Mouse (Mus musculus): ENCODE measurements around the gene Gm21988. TPM values are rescaled to one million over a fixed set of nuclear protein-coding genes. Genes with fewer than 3 reads are reported as not detected.

Gene Gm21988
- polyA plus RNA-seq (2015; fragmentation: Nextera tagmentation; extraction: Ambion mirVana) = 5.2 and 5.3 TPM in 2 replicates

DNA sequence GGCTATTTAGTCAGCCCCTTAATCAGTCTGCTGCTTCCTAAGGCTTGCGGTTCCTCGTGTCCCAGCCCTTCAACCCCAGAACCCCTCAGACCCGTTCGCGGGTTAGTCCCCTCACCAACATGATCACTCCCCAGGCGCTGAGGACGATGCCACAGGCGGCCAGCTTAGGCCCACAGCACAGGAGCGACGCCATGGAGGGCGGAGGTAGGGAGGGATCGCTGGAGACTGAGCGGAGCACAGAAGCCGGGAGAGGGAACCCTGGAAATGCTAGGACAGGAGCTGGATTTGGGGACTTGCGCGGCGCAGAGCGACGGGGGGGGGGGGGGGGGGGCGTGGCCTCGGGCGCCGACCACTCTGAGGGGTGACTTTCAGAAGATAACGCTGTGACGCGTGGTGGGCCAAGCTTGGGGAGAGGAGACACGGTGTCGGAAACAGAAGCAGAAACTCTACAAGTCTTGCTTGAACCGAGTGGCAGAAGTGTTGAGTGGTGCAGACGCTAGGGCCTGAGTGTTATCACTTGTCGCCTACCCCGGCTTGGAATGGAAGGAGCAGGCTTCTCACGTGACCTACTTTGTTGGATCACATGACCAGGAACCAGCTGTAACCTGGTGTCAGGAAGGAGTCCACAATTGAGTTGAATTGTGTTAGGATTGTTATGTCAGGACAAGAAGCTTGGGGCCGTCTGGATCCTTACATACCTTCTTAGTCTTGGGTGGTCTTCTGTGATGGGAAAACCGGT is at the start of gene Gm21988, which contains the start of gene Rnasek:
TSS of gene Gm21988 (minus strand) at position 290 of the 739 bp plus-strand sequence.
TSS of gene Rnasek (minus strand) at position 302 of the 739 bp plus-strand sequence.
- WGBS (ENCODE audit: insufficient replicate concordance) = under 1% methylated on average over 32 of the region's 35 CpGs
- H3K9ac ChIP-seq = peak within 1 kb of the TSS; percentile 96
- H3K4me2 ChIP-seq = peak within 1 kb of the TSS; percentile 92
- H3K4me3 ChIP-seq (replicated peaks) = peak within 1 kb of the TSS; percentile 93
- H3K27ac ChIP-seq (replicated peaks) = peak within 1 kb of the TSS; percentile 96
- peak; percentile 13 for ATAC-seq (ENCODE audit: insufficient read depth)
- H3K4me1 ChIP-seq (replicated peaks) = peaks cover 48% of the 10 kb centered on the region
- no peaks in the 10 kb centered on the region for H3K9me3 ChIP-seq (replicated peaks)
- H3K27me3 ChIP-seq = peaks cover 4% of the 10 kb centered on the region
- H3K36me3 ChIP-seq (replicated peaks) = peaks cover 15% of the 10 kb centered on the region

DNA sequence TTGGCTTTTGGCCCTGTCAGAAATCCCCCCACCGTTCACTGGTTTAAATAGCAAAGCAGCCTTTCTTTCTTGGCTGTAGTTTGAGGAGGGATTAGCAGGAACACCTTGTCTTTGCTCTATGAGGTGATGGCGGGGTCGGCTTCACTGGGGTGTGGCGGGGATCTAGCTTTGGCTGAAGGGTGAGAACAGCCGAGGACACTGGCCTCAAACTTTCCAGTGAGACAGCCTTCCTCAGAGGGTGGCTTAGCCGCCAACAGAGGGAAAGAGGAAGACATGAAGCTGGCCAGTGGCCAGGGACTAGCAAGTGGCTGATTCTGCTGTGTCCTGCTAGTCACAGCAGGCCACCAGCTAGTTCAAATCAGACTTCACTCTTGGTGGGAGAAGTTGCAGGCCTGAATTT is 49.6 kb upstream of the Gm21988 start:
- H3K27me3 ChIP-seq = peaks cover 6% of the 10 kb centered on the region
- H3K4me1 ChIP-seq (replicated peaks) = no peaks in the 10 kb centered on the region
- H3K9ac ChIP-seq = no peak overlapping the region
- no peak overlapping the region for H3K4me3 ChIP-seq (replicated peaks)
- H3K9me3 ChIP-seq (replicated peaks) = no peaks in the 10 kb centered on the region
- ATAC-seq (ENCODE audit: insufficient read depth) = no peak
- WGBS (ENCODE audit: insufficient replicate concordance) = 39% methylated on average over 6 of the region's 6 CpGs
- H3K27ac ChIP-seq (replicated peaks) = no peak overlapping the region
- H3K4me2 ChIP-seq = no peak overlapping the region
- H3K36me3 ChIP-seq (replicated peaks) = no peaks in the 10 kb centered on the region

DNA sequence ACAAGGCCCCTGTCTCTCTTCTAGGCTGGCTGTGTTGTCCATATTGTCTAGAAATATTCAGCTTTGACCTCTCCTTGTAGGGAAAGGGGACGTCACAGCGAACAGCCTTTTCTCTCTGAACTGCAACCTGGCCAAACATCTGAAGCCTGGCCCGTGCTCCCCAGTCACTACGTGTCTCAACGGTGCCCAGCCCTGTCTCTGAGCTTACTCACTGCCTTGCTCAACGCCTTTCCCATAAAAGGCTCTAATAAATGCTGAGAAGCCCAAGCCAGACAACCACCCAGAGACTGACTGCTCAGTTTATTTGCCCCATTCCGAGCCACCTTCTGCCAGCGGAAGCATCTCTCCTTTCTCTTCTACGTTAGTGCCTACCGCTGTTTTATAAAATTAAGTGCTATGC is 48.5 kb upstream of the Gm21988 start:
- 73% methylated on average over 10 of the region's 10 CpGs for WGBS (ENCODE audit: insufficient replicate concordance)
- Histone ChIP-seq H3K27ac (replicated peaks) (no peak overlapping the region), H3K9ac (no peak overlapping the region), H3K4me2 (no peak overlapping the region), H3K9me3 (replicated peaks) (no peaks in the 10 kb centered on the region), H3K27me3 (peaks cover 6% of the 10 kb centered on the region), H3K4me3 (replicated peaks) (no peak overlapping the region), H3K36me3 (replicated peaks) (no peaks in the 10 kb centered on the region), H3K4me1 (replicated peaks) (no peaks in the 10 kb centered on the region)
- ATAC-seq (ENCODE audit: insufficient read depth) = no peak

DNA sequence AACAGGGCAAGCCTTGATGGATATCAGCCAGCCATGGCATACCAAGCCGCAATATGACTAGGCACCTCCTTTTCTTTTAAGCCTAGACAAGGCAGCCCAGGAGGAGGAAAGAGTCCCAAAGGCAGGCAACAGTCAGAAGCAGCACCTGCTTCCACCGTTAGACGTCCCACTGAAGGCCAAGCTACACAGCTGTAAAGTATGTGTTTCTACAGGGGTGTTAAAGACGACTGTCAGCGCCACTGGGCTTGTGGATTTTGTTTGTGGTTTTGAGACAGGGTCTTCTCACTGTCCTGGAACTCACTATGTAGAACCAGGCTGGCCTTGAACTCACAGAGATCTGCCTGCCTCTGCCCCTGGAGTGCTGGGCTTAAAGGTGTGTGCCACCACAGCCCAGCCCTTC is 46.1 kb upstream of the Gm21988 start:
- 52% methylated on average over 5 of the region's 5 CpGs for WGBS (ENCODE audit: insufficient replicate concordance)
- no peak for ATAC-seq (ENCODE audit: insufficient read depth)

DNA sequence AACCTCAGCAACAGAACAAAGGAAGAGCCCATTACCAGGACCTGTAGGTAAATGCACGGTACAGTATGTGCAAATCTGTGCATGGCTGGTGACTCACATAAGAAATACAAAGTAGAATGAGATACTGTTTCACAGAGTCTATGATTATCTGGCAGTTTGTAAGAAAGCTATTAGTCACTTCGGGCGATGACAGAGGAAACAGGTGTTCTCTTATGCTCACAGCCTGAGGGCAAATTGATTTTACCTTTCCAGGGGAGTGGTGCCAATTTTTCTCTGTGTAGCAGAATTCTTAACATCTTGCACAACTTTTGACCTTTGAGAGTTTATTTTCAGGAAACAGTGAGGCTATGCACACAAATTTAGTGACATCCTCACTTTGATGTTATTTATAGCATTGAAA is 45.1 kb upstream of the Gm21988 start:
- H3K27ac ChIP-seq (replicated peaks) = no peak overlapping the region
- H3K9me3 ChIP-seq (replicated peaks) = no peaks in the 10 kb centered on the region
- no peaks in the 10 kb centered on the region for H3K36me3 ChIP-seq (replicated peaks)
- H3K9ac ChIP-seq = no peak overlapping the region
- no peak overlapping the region for H3K4me2 ChIP-seq
- peaks cover 6% of the 10 kb centered on the region for H3K27me3 ChIP-seq
- no peaks in the 10 kb centered on the region for H3K4me1 ChIP-seq (replicated peaks)
- no peak for ATAC-seq (ENCODE audit: insufficient read depth)
- WGBS (ENCODE audit: insufficient replicate concordance) = 41% methylated on average over 3 of the region's 3 CpGs
- no peak overlapping the region for H3K4me3 ChIP-seq (replicated peaks)

More for the DNA sequence above, 46.1 kb upstream of the Gm21988 start:
- H3K27me3 ChIP-seq = peaks cover 6% of the 10 kb centered on the region
- no peak overlapping the region for H3K4me2 ChIP-seq
- H3K9ac ChIP-seq = no peak overlapping the region
- no peaks in the 10 kb centered on the region for H3K36me3 ChIP-seq (replicated peaks)
- no peak overlapping the region for H3K27ac ChIP-seq (replicated peaks)
- no peaks in the 10 kb centered on the region for H3K4me1 ChIP-seq (replicated peaks)
- no peaks in the 10 kb centered on the region for H3K9me3 ChIP-seq (replicated peaks)
- no peak overlapping the region for H3K4me3 ChIP-seq (replicated peaks)

DNA sequence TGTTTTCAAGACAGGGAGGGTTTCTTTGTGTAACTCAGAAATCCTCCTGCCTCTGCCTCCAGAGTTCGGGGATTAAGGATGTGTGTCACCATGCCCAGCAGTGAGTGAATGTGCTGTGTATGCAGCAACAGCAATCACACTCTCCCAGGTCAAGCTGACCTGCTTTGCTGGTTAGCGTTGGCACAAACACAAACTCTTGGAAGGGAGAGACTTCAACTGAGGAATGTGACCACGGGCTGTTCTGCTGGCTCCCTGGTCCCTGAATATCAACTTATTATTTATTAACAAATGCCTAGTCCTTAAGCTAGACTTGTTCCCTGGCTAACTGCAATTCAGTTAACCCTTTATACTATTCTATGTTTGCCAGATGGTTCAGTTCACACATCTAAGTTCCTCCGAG is 44.0 kb upstream of the Gm21988 start:
- H3K4me1 ChIP-seq (replicated peaks) = no peaks in the 10 kb centered on the region
- no peaks in the 10 kb centered on the region for H3K36me3 ChIP-seq (replicated peaks)
- peaks cover 6% of the 10 kb centered on the region for H3K27me3 ChIP-seq
- H3K4me3 ChIP-seq (replicated peaks) = no peak overlapping the region
- no peak overlapping the region for H3K4me2 ChIP-seq
- 65% methylated on average over 4 of the region's 4 CpGs for WGBS (ENCODE audit: insufficient replicate concordance)
- H3K27ac ChIP-seq (replicated peaks) = no peak overlapping the region
- H3K9ac ChIP-seq = no peak overlapping the region
- no peaks in the 10 kb centered on the region for H3K9me3 ChIP-seq (replicated peaks)
- ATAC-seq (ENCODE audit: insufficient read depth) = no peak

DNA sequence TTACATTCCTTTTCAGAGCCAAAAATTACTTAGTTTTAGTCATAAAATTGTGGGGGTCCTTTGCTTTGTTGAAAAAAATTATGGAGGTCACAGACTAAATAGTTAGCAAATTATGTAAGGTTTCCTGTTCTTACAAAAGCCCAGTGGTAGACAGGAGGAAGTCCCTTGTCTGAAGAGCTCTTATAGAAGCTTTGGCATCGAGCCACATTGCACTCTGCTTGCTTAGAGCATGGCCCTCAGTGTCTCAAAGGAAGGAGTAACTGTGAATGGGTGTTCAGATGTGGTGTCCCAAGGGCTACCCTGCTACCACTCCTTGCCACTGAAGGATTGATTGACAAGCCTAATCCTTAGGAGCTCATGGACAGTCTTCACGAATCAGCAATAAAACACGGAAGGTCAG is 40.8 kb upstream of the Gm21988 start:
- Histone ChIP-seq H3K36me3 (replicated peaks) (no peaks in the 10 kb centered on the region), H3K4me2 (no peak overlapping the region), H3K4me3 (replicated peaks) (no peak overlapping the region), H3K4me1 (replicated peaks) (no peaks in the 10 kb centered on the region), H3K27ac (replicated peaks) (no peak overlapping the region), H3K9ac (no peak overlapping the region), H3K9me3 (replicated peaks) (no peaks in the 10 kb centered on the region), H3K27me3 (no peaks in the 10 kb centered on the region)
- ATAC-seq (ENCODE audit: insufficient read depth) = no peak
- WGBS (ENCODE audit: insufficient replicate concordance) = 31% methylated on average over 3 of the region's 3 CpGs

DNA sequence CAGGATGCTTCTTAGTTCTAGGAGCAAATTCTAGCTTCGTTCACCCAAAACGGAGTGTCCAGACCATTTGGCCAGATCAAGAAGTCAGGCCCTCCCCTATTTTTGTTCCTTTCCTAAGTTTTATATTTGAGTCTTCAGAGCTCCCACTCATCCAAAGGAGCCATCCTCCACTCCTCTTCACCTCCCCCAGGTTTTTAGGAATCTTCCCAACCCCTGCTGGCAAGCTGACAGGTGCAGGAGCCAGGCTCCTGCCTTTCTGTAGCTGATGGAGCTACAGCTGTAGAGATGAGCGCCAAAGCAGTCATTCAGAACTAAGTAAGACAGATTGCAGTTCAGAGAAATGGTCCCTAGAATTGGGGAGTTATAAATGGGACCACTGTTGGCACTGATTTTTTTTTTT is 39.3 kb upstream of the Gm21988 start:
- H3K9me3 ChIP-seq (replicated peaks) = no peaks in the 10 kb centered on the region
- no peak overlapping the region for H3K27ac ChIP-seq (replicated peaks)
- H3K9ac ChIP-seq = no peak overlapping the region
- H3K36me3 ChIP-seq (replicated peaks) = no peaks in the 10 kb centered on the region
- H3K4me3 ChIP-seq (replicated peaks) = no peak overlapping the region
- no peaks in the 10 kb centered on the region for H3K4me1 ChIP-seq (replicated peaks)
- whole genome bisulfite sequencing (ENCODE audit: insufficient replicate concordance) = 61% methylated on average over 3 of the region's 3 CpGs
- no peaks in the 10 kb centered on the region for H3K27me3 ChIP-seq
- H3K4me2 ChIP-seq = no peak overlapping the region
- no peak for ATAC-seq (ENCODE audit: insufficient read depth)

DNA sequence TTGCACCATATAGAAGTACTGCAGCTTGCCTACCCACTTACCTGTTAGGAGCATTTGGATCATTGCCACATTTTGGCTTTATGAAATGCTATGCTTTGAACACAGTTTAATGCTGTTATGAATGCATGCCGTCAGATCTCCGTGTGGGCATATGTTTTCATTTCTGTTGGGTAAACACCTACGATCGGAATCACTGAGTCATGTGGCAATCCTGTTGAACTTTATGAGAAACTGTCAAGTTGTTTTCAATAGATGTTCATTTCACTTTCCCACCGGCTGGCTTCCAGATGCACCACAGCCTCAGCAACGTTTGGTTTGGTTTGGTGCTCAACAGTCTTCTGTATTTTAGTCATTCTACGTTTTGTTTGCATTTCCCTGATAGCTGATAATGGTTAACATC is 32.0 kb upstream of the Gm21988 start:
- Histone ChIP-seq H3K36me3 (replicated peaks) (no peaks in the 10 kb centered on the region), H3K27ac (replicated peaks) (no peak overlapping the region), H3K4me2 (no peak overlapping the region), H3K27me3 (no peaks in the 10 kb centered on the region), H3K4me3 (replicated peaks) (no peak overlapping the region), H3K9ac (no peak overlapping the region), H3K9me3 (replicated peaks) (no peaks in the 10 kb centered on the region), H3K4me1 (replicated peaks) (no peaks in the 10 kb centered on the region)
- WGBS (ENCODE audit: insufficient replicate concordance) = 65% methylated on average over 7 of the region's 7 CpGs
- ATAC-seq (ENCODE audit: insufficient read depth) = no peak

DNA sequence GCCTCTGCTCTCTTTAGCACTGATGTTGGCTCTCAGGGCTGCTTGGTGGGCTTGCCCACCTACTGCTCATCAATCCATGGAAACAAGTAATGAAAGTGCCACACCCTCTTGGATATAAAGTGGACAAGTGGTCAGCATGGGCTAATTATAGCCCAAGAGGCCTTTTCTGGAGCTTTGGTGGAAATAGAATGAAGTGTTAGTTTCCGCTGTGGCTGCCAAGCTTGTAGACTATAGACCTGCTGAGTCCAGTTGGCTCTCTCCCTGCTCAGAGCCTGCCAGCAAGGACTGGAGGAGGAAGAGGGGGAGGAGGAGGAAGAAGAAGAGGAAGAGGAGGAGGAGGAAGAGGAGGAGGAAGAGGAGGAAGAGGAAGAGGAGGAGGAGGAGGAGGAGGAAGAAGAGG is 26.8 kb upstream of the Gm21988 start:
- H3K4me1 ChIP-seq (replicated peaks) = no peaks in the 10 kb centered on the region
- no peak overlapping the region for H3K4me2 ChIP-seq
- ATAC-seq (ENCODE audit: insufficient read depth) = no peak
- no peaks in the 10 kb centered on the region; the same call in 1 of the 2 replicates for H3K27me3 ChIP-seq
- no peak overlapping the region for H3K9ac ChIP-seq
- H3K9me3 ChIP-seq (replicated peaks) = no peaks in the 10 kb centered on the region
- no peak overlapping the region for H3K27ac ChIP-seq (replicated peaks)
- no peak overlapping the region for H3K4me3 ChIP-seq (replicated peaks)
- WGBS (ENCODE audit: insufficient replicate concordance) = 89% methylated on average over 1 of the region's 1 CpGs
- H3K36me3 ChIP-seq (replicated peaks) = no peaks in the 10 kb centered on the region

DNA sequence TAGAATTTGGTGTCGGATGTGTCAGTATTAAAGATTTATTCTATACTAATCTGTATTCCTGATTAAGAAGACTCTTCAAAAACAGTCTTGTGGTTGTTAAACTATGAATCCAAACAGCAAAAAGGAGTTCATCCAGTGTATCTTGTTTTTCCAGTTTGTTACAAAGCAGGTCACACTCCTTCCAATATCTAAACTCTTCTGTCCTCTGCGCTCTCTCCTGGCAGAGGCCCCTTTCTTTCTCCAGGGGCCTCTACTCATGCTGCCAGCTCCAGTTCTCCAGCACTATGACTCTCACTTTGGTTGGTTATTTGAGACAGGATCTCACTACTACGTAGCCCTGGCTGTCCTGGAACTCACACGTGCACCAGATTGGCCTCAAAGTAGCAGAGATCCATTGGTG is 26.2 kb upstream of the Gm21988 start:
- H3K4me1 ChIP-seq (replicated peaks) = no peaks in the 10 kb centered on the region
- ATAC-seq (ENCODE audit: insufficient read depth) = no peak
- no peak overlapping the region for H3K4me3 ChIP-seq (replicated peaks)
- no peaks in the 10 kb centered on the region for H3K36me3 ChIP-seq (replicated peaks)
- H3K4me2 ChIP-seq = no peak overlapping the region
- H3K27ac ChIP-seq (replicated peaks) = no peak overlapping the region
- H3K27me3 ChIP-seq = peaks cover 1% of the 10 kb centered on the region; the same call in 1 of the 2 replicates
- H3K9me3 ChIP-seq (replicated peaks) = no peaks in the 10 kb centered on the region
- no peak overlapping the region for H3K9ac ChIP-seq
- 48% methylated on average over 4 of the region's 4 CpGs for WGBS (ENCODE audit: insufficient replicate concordance)

DNA sequence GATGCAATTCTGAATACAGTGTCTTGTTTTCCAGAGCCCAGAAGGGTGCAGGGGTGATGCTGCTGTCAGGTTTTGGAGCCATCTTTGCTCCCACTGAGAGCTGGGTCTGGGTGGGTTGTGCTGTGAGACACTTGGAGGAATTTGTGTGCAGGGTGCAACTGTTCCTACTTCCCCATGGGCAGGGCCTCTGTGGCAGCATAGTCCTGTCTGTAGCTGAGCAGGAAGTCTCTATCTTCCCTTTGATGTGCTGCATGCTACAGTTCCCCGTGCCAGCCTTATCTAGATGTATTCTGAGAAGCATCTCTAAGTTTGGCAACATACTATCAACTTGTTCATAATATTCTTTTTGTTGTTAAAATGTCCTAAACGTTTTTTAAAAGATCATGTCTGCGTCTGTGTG is 25.6 kb upstream of the Gm21988 start:
- no peak overlapping the region for H3K9ac ChIP-seq
- peaks cover 4% of the 10 kb centered on the region; the same call in 1 of the 2 replicates for H3K27me3 ChIP-seq
- no peaks in the 10 kb centered on the region for H3K9me3 ChIP-seq (replicated peaks)
- no peak overlapping the region for H3K4me2 ChIP-seq
- H3K4me3 ChIP-seq (replicated peaks) = no peak overlapping the region
- H3K27ac ChIP-seq (replicated peaks) = no peak overlapping the region
- H3K4me1 ChIP-seq (replicated peaks) = no peaks in the 10 kb centered on the region
- no peaks in the 10 kb centered on the region for H3K36me3 ChIP-seq (replicated peaks)
- no peak for ATAC-seq (ENCODE audit: insufficient read depth)
- 27% methylated on average over 3 of the region's 3 CpGs for WGBS (ENCODE audit: insufficient replicate concordance)
